ENCODE assay signal across 26 mouse cellular contexts in the genomic region with DNA sequence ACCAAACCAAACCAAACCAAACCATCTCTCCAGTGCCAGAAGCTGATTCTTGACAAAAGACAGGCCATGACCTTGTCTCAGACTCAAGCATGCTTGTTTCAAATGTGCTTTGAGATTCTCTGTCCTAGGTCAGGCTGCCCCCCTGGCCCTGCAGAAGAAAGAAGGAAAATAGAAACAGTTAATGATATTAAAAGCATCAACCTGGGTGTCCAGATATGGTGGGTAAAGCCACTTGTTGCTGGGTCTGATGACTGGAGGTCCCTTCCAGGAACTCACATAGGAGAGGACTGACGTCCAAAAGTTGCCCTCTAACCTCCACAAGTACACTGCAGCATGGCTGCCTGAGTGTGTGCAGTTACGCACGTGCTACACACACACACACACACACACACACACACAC. TPM values are rescaled to one million over a fixed set of nuclear protein-coding genes. Genes with fewer than 3 reads are reported as not detected.
DNase-seq lines count a peak whose midpoint lies in the region; ATAC-seq and TF ChIP-seq lines count a peak whose summit lies in the region.
"Had no signal": no experiment of that assay in that cellular context is flagged by ENCODE, and none has a peak within 500 bp of the region (broad histone marks: within the 10 kb centered on the region; RNA-seq: fewer than 3 reads in every experiment).

No protein-coding gene starts in this region.

- TF ChIP-seq CTCF in layer of hippocampus, adult 2 months (conservative IDR thresholded peaks at IDR 0.05), result no peak

- DNase-seq in cerebellum, adult 11-12 months, result peak; percentile 58
- no peak for DNase-seq in cerebellum, postnatal 10 days
- peak; percentile 73 for DNase-seq in cerebellum, adult 9-10 months
- DNase-seq in cerebellum, adult 9-11 months, result peak; percentile 61
- no peak for DNase-seq in cerebellum, postnatal 36 days
- DNase-seq in layer of hippocampus, adult 2 months (ENCODE audit: low spot score in 2 of 2), result no peak
- no peak for DNase-seq in layer of hippocampus, adult 9-11 months
- DNase-seq: adrenal gland, adult 2 months; adrenal gland, adult 8-10 months; adrenal gland, postnatal 10 days; adrenal gland, postnatal 14 days; adrenal gland, postnatal 25 days; adrenal gland, postnatal 36 days; B cell, adult 2 months; cerebellum, adult 11 months; cerebellum, adult 2 months had no signal

- peak overlapping the region; percentile 43; the same call in 1 of the 2 replicates for H3K27ac ChIP-seq in layer of hippocampus, adult 2 months

- no peak for ATAC-seq in cerebellum, adult (ENCODE audit: insufficient number of reproducible peaks, low FRiP score, low TSS enrichment)
- ATAC-seq: activated CD4-positive, CD25-positive, alpha-beta regulatory T cell, adult 4 months; CD4-positive, CD25-positive, alpha-beta regulatory T cell, adult 4 months; Patski had no signal

- H3K4me3 ChIP-seq in layer of hippocampus, adult 2 months, result no peak overlapping the region

RNA-seq across cellular contexts. Expression of a gene that starts 2.9 kb away (rescaled TPM):
- total RNA-seq in layer of hippocampus, adult 2 months (2021), result 1,000 to 10,000 TPM; 1,342 to 1,423 TPM
- total RNA-seq: CH12.LX had no signal

RNA-seq across cellular contexts. Expression of a gene that starts 6.5 kb away (rescaled TPM):
- 10 to 100 TPM; 13.2 to 13.3 TPM for total RNA-seq in layer of hippocampus, adult 2 months (2021)

RNA-seq across cellular contexts. Expression of a gene that starts 6.8 kb away (rescaled TPM):
- total RNA-seq in layer of hippocampus, adult 2 months (2021), result 10 to 100 TPM; 43.0 to 46.1 TPM

RNA-seq across cellular contexts. Expression of a gene that starts 18.5 kb away (rescaled TPM):
- total RNA-seq in layer of hippocampus, adult 2 months (2021), result under 1 TPM in 1 of 2 experiments, not detected in 1; 0.20 TPM
- total RNA-seq: adrenal gland, adult 18-20 months; adrenal gland, adult 2 months; adrenal gland, adult 8-10 months; adrenal gland, postnatal 10 days; adrenal gland, postnatal 14 days; adrenal gland, postnatal 25 days; adrenal gland, postnatal 36 days; adrenal gland, postnatal 4 days; CH12.LX; ES-E14; MEL had no signal

RNA-seq across cellular contexts. Expression of a gene that starts 19.9 kb away (rescaled TPM):
- not detected for total RNA-seq in layer of hippocampus, adult 2 months (2021)
- total RNA-seq: adrenal gland, adult 18-20 months; adrenal gland, adult 2 months; adrenal gland, adult 8-10 months; adrenal gland, postnatal 10 days; adrenal gland, postnatal 14 days; adrenal gland, postnatal 25 days; adrenal gland, postnatal 36 days; adrenal gland, postnatal 4 days; CH12.LX; G1E; MEL had no signal

Comparison
In these comparisons a context has a peak if more than half of its experiments do, and no peak if none do; other contexts are left out.
1. DNase-seq: peak in cerebellum, adult 11-12 months (single experiment), cerebellum, adult 9-10 months (single experiment) and cerebellum, adult 9-11 months (single experiment); none in cerebellum, postnatal 10 days (0 of 2), cerebellum, postnatal 36 days (0 of 2), layer of hippocampus, adult 2 months (0 of 2) and layer of hippocampus, adult 9-11 months (single experiment).